Mouse (Mus musculus) heart, postnatal 0 days (tissue): ENCODE results near the gene E2f4. TPM values are rescaled to one million over a fixed set of nuclear protein-coding genes. Genes with fewer than 3 reads are reported as not detected.

Source experiments
- ATAC-seq: fragments of 200-750 bp; cut with Nextera tagmentation; 2 replicates; pipeline ENCODE4 v1.8.0; 2017; ENCODE audit warnings: low read depth, moderate number of reproducible peaks, moderate library complexity; ENCODE audit not compliant: insufficient read depth
- DNase-seq: peaks from one replicate; pipeline ENCODE4 v3.0.0-alpha.2; 2016; ENCODE audit warnings: low spot score
- H3K27ac ChIP-seq: fragments of 300-500 bp; sonication (generic); 2 replicates; pipeline ENCODE4 v1.5.1; 2014; ENCODE audit warnings: low read depth, mild to moderate bottlenecking
- H3K27me3 ChIP-seq: fragments of 300-500 bp; sonication (generic); 2 replicates; pipeline ENCODE4 v1.6.1; 2014; ENCODE audit warnings: low read length, mixed read lengths; ENCODE audit not compliant: control insufficient read depth, insufficient read depth
- H3K36me3 ChIP-seq: fragments of 300-500 bp; sonication (generic); replicated peaks from 2 replicates; pipeline ENCODE4 v1.6.1; 2014; ENCODE audit warnings: low read length, mixed read lengths; ENCODE audit not compliant: control insufficient read depth, insufficient read depth
- H3K4me1 ChIP-seq: fragments of 300-500 bp; sonication (generic); 2 replicates; pipeline ENCODE4 v1.6.1; 2014; ENCODE audit warnings: antibody characterized with exemption; ENCODE audit not compliant: control insufficient read depth, insufficient read depth
- H3K4me2 ChIP-seq: fragments of 300-500 bp; sonication (generic); 2 replicates; pipeline ENCODE4 v1.6.1; 2014; ENCODE audit warnings: low read depth, mild to moderate bottlenecking, low read length, moderate library complexity
- H3K4me3 ChIP-seq: fragments of 300-500 bp; sonication (generic); 2 replicates; pipeline ENCODE4 v1.5.1; 2014; ENCODE audit warnings: low read depth, low read length
- H3K9ac ChIP-seq: fragments of 300-500 bp; sonication (generic); replicated peaks from 2 replicates; pipeline ENCODE4 v1.6.1; 2014; ENCODE audit warnings: low read depth, low read length, mixed read lengths
- H3K9me3 ChIP-seq: fragments of 300-500 bp; sonication (generic); replicated peaks from 2 replicates; pipeline ENCODE4 v1.6.1; 2016; ENCODE audit warnings: low read length; ENCODE audit not compliant: control insufficient read depth
- CTCF ChIP-seq: IDR thresholded peaks from 2 replicates; pipeline ENCODE4 v1.5.1; 2016; ENCODE audit warnings: antibody characterized with exemption, control low read depth, low read depth
- EP300 ChIP-seq: IDR thresholded peaks from 2 replicates; pipeline ENCODE4 v1.6.1; 2016; ENCODE audit warnings: antibody characterized with exemption, low read depth
- WGBS: fragments of 180-500 bp; shearing (Covaris S2); extraction: QIAGEN DNeasy Blood & Tissue Kit; methylation state at CpG from one replicate; pipeline ENCODE4 v1.1.7; 2014; 5-methylcytosine and 5-hydroxymethylcytosine counted together
- polyA plus RNA-seq: library from polyadenylated mRNA; unstranded; fragments of >200 nt; fragmentation: Nextera tagmentation; extraction: Ambion mirVana; gene quantifications from 2 replicates; pipeline ENCODE4 v1.2.1, GENCODE M21; 2015
- total RNA-seq: library from RNA; depleted of rRNA; stranded (reverse); fragments of >200 nt; gene quantifications from 2 replicates; pipeline ENCODE4 v1.2.3, GENCODE M21; 2014; ENCODE audit warnings: low replicate concordance

Gene E2f4
- total and polyA plus RNA-seq, 2 experiments from 2014 or later: 19.2 to 22.6 TPM

GRCm38 (mm10) chr8:105305211-105306145 is 8.0 kb downstream of the E2f4 start, which contains the start of gene Elmo3:
TSS of gene Elmo3 (plus strand) at chr8:105305601.
- TF ChIP-seq EP300 (no peak), CTCF (no peak)
- Histone ChIP-seq H3K4me1 (peaks cover 24% of the 10 kb centered on the region; the same call in 1 of the 2 replicates), H3K36me3 (peaks cover 47% of the 10 kb centered on the region), H3K9me3 (no peaks in the 10 kb centered on the region), H3K9ac (peak within 1 kb of the TSS; percentile 56), H3K4me3 (peak within 1 kb of the TSS; percentile 40), H3K27ac (peak within 1 kb of the TSS; percentile 66), H3K4me2 (peak within 1 kb of the TSS; percentile 76), H3K27me3 (no peaks in the 10 kb centered on the region)
- peak; percentile 65 for DNase-seq
- peak; percentile 56 for ATAC-seq
- WGBS: 7% methylated on average over 29 of the region's 30 CpGs

- no peaks in the 10 kb centered on the region for H3K27me3 ChIP-seq
- H3K36me3 ChIP-seq: peaks cover 39% of the 10 kb centered on the region
- H3K4me2 ChIP-seq: peak overlapping the region; percentile 76
- H3K4me3 ChIP-seq: peak overlapping the region; percentile 40
- TF ChIP-seq CTCF (no peak), EP300 (no peak)
- H3K4me1 ChIP-seq: peaks cover 24% of the 10 kb centered on the region; the same call in 1 of the 2 replicates
- no peak overlapping the region for H3K9ac ChIP-seq
- peak overlapping the region; percentile 66 for H3K27ac ChIP-seq
- WGBS: 40% methylated on average over 5 of the region's 5 CpGs
- DNase-seq (no peak), ATAC-seq (peak; percentile 12; the same call in 1 of the 2 replicates)
- no peaks in the 10 kb centered on the region for H3K9me3 ChIP-seq
These were observed 8.8 kb downstream of the E2f4 start for GRCm38 (mm10) chr8:105306146-105306691.

- H3K9ac ChIP-seq: no peak overlapping the region
- no peak overlapping the region for H3K4me3 ChIP-seq
- DNase-seq (no peak), ATAC-seq (no peak)
- WGBS: 91% methylated on average over 13 of the region's 13 CpGs
- TF ChIP-seq CTCF (no peak), EP300 (no peak)
- H3K36me3 ChIP-seq: peaks cover 31% of the 10 kb centered on the region
- peaks cover 24% of the 10 kb centered on the region; the same call in 1 of the 2 replicates for H3K4me1 ChIP-seq
- no peak overlapping the region for H3K4me2 ChIP-seq
- no peaks in the 10 kb centered on the region for H3K9me3 ChIP-seq
- no peak overlapping the region for H3K27ac ChIP-seq
- H3K27me3 ChIP-seq: no peaks in the 10 kb centered on the region
These were observed 10.2 kb downstream of the E2f4 start for GRCm38 (mm10) chr8:105307670-105308069.

- TF ChIP-seq EP300: no peak
- TF ChIP-seq CTCF: no peak
- Histone ChIP-seq H3K27me3 (no peaks in the 10 kb centered on the region), H3K9me3 (no peaks in the 10 kb centered on the region), H3K27ac (no peak overlapping the region), H3K4me2 (no peak overlapping the region), H3K4me3 (no peak overlapping the region), H3K36me3 (peaks cover 27% of the 10 kb centered on the region), H3K4me1 (peaks cover 28% of the 10 kb centered on the region), H3K9ac (no peak overlapping the region)
- ATAC-seq (no peak), DNase-seq (no peak)
- WGBS: 92% methylated on average over 10 of the region's 10 CpGs
These were observed 11.0 kb downstream of the E2f4 start for GRCm38 (mm10) chr8:105308428-105308827.

GRCm38 (mm10) chr8:105309142-105309847 is 11.8 kb downstream of the E2f4 start:
- Histone ChIP-seq H3K9me3 (no peaks in the 10 kb centered on the region), H3K4me1 (peaks cover 32% of the 10 kb centered on the region), H3K27me3 (no peaks in the 10 kb centered on the region), H3K27ac (no peak overlapping the region), H3K9ac (no peak overlapping the region), H3K4me3 (no peak overlapping the region), H3K4me2 (no peak overlapping the region), H3K36me3 (peaks cover 34% of the 10 kb centered on the region)
- no peak for ATAC-seq
- no peak for DNase-seq
- TF ChIP-seq CTCF: no peak
- no peak for TF ChIP-seq EP300
- 77% methylated on average over 15 of the region's 15 CpGs for WGBS
